Mouse (Mus musculus): ENCODE data around the gene Zfp108.
"Not testable (repeated sequence)": the region's sequence is repeated elsewhere in the genome, so short reads cannot be mapped to it uniquely, and the experiment has no call there.

Gene Zfp108

GRCm38 (mm10) chr7:24254633-24255474, at the start of gene Zfp108:
Gene Zfp108, plus strand, starts transcription at chr7:24254794.
- peak in 1 of 2 experiments; percentile 6 for DNase-seq (ENCODE audit: low spot score in 2 of 2)

GRCm38 (mm10) chr7:24207488-24208261, 46.9 kb upstream of the Zfp108 start:
- DNase-seq (ENCODE audit: low spot score in 2 of 2), result no peak

GRCm38 (mm10) chr7:24208282-24208886, 46.2 kb upstream of the Zfp108 start:
- DNase-seq (ENCODE audit: low spot score in 2 of 2), result no peak

GRCm38 (mm10) chr7:24210296-24210695, 44.3 kb upstream of the Zfp108 start:
- DNase-seq (ENCODE audit: low spot score in 2 of 2), result no peak

GRCm38 (mm10) chr7:24211343-24211742, 43.3 kb upstream of the Zfp108 start, which contains the start of gene Zfp111:
Gene Zfp111, minus strand, starts transcription at chr7:24211443.
- no peak for DNase-seq (ENCODE audit: low spot score in 2 of 2)

- DNase-seq (ENCODE audit: low spot score in 2 of 2), result peak in 1 of 2 experiments; percentile 7
Observed at GRCm38 (mm10) chr7:24237040-24237791, 17.4 kb upstream of the Zfp108 start, which contains the start of gene Zfp109. Gene Zfp109, minus strand, starts transcription at chr7:24237560.

- no peak for DNase-seq (ENCODE audit: low spot score in 2 of 2)
Observed at GRCm38 (mm10) chr7:24253779-24254615, 597 bp upstream of the Zfp108 start.

GRCm38 (mm10) chr7:24259306-24259999, 4.9 kb downstream of the Zfp108 start:
- DNase-seq (ENCODE audit: low spot score in 2 of 2), result no peak

- no peak for DNase-seq (ENCODE audit: low spot score in 2 of 2)
Observed at GRCm38 (mm10) chr7:24260000-24260312, 5.4 kb downstream of the Zfp108 start.

- no peak for DNase-seq (ENCODE audit: low spot score in 2 of 2)
Observed at GRCm38 (mm10) chr7:24268176-24269155, 13.9 kb downstream of the Zfp108 start.

- DNase-seq (ENCODE audit: low spot score in 2 of 2), result no peak
Observed at GRCm38 (mm10) chr7:24269256-24269655, 14.7 kb downstream of the Zfp108 start.

GRCm38 (mm10) chr7:24269667-24270287, 15.2 kb downstream of the Zfp108 start:
- no peak for DNase-seq (ENCODE audit: low spot score in 2 of 2)

GRCm38 (mm10) chr7:24270288-24270672, 15.7 kb downstream of the Zfp108 start, which contains the start of gene Zfp93:
Gene Zfp93, plus strand, starts transcription at chr7:24270420.
- DNase-seq (ENCODE audit: low spot score in 2 of 2), result peak in 1 of 2 experiments; percentile 8

- DNase-seq (ENCODE audit: low spot score in 2 of 2), result no peak
Observed at GRCm38 (mm10) chr7:24271191-24271590, 16.6 kb downstream of the Zfp108 start.

- no peak for DNase-seq (ENCODE audit: low spot score in 2 of 2)
Observed at GRCm38 (mm10) chr7:24274456-24274855, 19.9 kb downstream of the Zfp108 start.

GRCm38 (mm10) chr7:24278771-24279170, 24.2 kb downstream of the Zfp108 start:
- not testable (repeated sequence) for DNase-seq (ENCODE audit: low spot score in 2 of 2)

- no peak for DNase-seq (ENCODE audit: low spot score in 2 of 2)
Observed at GRCm38 (mm10) chr7:24280031-24280857, 25.6 kb downstream of the Zfp108 start.

- DNase-seq (ENCODE audit: low spot score in 2 of 2), result no peak
Observed at GRCm38 (mm10) chr7:24280858-24281145, 26.2 kb downstream of the Zfp108 start.
